Mouse (Mus musculus): ENCODE data around the gene Gm45062. TPM values are rescaled to one million over a fixed set of nuclear protein-coding genes. Genes with fewer than 3 reads are reported as not detected.

Gm45062 gene
- polyA plus RNA-seq, 1 experiment from 2014 or later = 2.3 TPM

DNA sequence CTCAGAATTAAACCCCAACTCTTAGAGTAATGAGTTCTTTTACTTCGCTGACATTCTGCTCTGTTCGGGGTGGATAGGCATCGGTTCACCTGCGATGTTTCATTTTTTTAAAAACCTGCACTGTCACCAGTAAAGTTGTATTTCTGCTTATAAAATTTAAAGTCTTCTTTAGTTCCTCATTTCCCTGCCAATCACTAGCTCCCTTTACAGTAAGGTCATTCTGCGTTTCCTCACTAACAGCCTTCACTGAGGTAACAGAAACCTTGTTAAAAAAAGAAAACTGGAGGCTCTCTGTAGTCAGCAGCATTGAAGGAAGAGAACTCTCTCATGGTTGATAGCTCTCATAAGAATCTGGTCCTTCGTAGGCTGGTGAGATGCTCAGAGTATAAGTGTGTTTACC, 80.2 kb downstream of the Gm45062 start:
- Histone ChIP-seq H3K9ac (ENCODE audit: low read depth, low read length) (no peak overlapping the region), H3K4me1 (ENCODE audit: control insufficient read depth, low read depth, low read length) (peaks cover 8% of the 10 kb centered on the region), H3K4me3 (ENCODE audit: low read depth, low read length) (no peak overlapping the region), H3K27me3 (ENCODE audit: control insufficient read depth, insufficient read depth, low read depth, low read length) (no peaks in the 10 kb centered on the region), H3K4me2 (ENCODE audit: low read depth, low read length) (no peak overlapping the region), H3K27ac (ENCODE audit: low read length) (no peak overlapping the region), H3K9me3 (replicated peaks; ENCODE audit: control insufficient read depth, low read length) (no peaks in the 10 kb centered on the region), H3K36me3 (ENCODE audit: control insufficient read depth, insufficient read depth) (no peaks in the 10 kb centered on the region)
- 60% methylated on average over 6 of the region's 6 CpGs for WGBS (ENCODE audit: insufficient replicate concordance)
- no peak for ATAC-seq (ENCODE audit: low read depth)

DNA sequence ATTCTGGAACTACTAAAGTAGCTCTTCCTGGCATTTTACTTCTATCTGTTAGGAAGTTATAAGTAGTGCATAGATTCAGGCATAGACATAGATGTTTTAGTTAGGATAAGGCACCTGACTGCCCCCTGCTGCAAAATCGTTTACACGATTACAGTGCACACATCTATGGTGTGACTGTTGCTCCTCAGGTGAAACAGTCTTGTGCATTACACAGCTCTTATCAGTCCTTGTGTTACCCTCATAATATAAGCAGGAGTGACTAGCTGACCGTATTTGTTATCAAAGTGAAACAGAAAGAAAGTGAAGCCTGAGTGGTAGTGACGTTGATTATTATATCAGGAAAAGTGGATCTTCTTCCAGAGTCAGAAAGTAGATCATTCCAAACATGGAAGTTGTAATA, 84.0 kb downstream of the Gm45062 start:
- H3K9me3 ChIP-seq (replicated peaks; ENCODE audit: control insufficient read depth, low read length) = no peaks in the 10 kb centered on the region
- H3K27me3 ChIP-seq (ENCODE audit: control insufficient read depth, insufficient read depth, low read depth, low read length) = no peaks in the 10 kb centered on the region
- H3K36me3 ChIP-seq (ENCODE audit: control insufficient read depth, insufficient read depth) = no peaks in the 10 kb centered on the region
- H3K4me1 ChIP-seq (ENCODE audit: control insufficient read depth, low read depth, low read length) = peaks cover 22% of the 10 kb centered on the region
- H3K4me2 ChIP-seq (ENCODE audit: low read depth, low read length) = peak overlapping the region; percentile 45
- H3K4me3 ChIP-seq (ENCODE audit: low read depth, low read length) = no peak overlapping the region
- WGBS (ENCODE audit: insufficient replicate concordance) = 30% methylated on average over 4 of the region's 4 CpGs
- H3K9ac ChIP-seq (ENCODE audit: low read depth, low read length) = no peak overlapping the region; the same call in none of the 2 replicates
- H3K27ac ChIP-seq (ENCODE audit: low read length) = no peak overlapping the region
- peak; percentile 50; the same call in 1 of the 2 replicates for ATAC-seq (ENCODE audit: low read depth)

DNA sequence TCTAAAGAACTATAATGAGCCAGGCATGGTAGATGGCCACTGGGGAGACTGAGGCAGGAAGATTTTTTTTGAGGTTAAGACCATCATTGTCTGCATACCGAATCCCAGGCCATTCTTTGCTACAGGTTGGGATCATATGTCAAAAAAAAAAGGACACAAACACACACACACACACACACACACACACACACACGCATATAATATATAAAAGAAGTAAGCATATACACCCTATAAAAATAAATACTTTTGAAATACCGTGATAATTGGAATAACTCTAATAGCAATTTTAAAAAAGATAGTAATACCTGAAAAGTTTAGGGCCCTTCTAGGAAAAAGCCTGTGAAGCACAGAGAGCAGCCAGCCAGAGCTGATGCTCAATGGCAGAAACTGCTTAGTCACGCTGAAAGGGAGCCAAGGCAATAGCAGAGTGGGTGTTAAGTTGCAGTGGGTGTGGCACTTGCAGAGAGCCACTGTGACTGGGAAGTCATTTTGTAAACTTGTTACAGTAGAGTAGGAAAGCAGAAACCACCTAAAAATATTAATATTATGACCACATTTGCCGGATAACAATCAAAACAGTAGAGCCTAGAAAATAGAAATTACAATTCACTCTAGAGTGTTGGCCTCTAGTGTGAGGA, 86.1 kb downstream of the Gm45062 start:
- 37% methylated on average over 5 of the region's 5 CpGs for WGBS (ENCODE audit: insufficient replicate concordance)
- Histone ChIP-seq H3K4me1 (ENCODE audit: control insufficient read depth, low read depth, low read length) (peaks cover 22% of the 10 kb centered on the region), H3K4me3 (ENCODE audit: low read depth, low read length) (no peak overlapping the region), H3K36me3 (ENCODE audit: control insufficient read depth, insufficient read depth) (no peaks in the 10 kb centered on the region), H3K9me3 (replicated peaks; ENCODE audit: control insufficient read depth, low read length) (no peaks in the 10 kb centered on the region), H3K27ac (ENCODE audit: low read length) (peak overlapping the region; percentile 24), H3K9ac (ENCODE audit: low read depth, low read length) (no peak overlapping the region), H3K27me3 (ENCODE audit: control insufficient read depth, insufficient read depth, low read depth, low read length) (no peaks in the 10 kb centered on the region), H3K4me2 (ENCODE audit: low read depth, low read length) (peak overlapping the region; percentile 36; the same call in 1 of the 2 replicates)
- ATAC-seq (ENCODE audit: low read depth) = peak; percentile 97

DNA sequence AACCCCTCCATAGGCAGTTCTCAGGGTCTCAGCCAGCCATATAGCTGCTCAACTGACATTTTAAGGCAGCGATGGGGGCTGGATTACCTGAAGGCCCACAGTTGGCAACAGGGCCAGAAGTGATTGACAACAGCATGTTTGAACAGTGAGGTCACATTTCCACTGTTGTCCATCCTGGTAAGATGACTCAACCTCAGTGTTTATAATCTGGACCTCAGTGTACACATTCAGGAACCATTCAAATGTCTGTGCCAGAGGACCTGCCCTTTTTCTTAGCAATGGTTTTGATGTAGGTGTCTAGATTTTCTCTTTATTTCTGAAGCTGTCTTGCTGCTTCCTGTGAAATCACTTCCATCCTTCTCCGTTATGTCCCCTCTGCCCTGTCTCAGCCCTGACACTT, 87.9 kb downstream of the Gm45062 start:
- no peaks in the 10 kb centered on the region for H3K36me3 ChIP-seq (ENCODE audit: control insufficient read depth, insufficient read depth)
- no peak overlapping the region for H3K4me2 ChIP-seq (ENCODE audit: low read depth, low read length)
- WGBS (ENCODE audit: insufficient replicate concordance) = 83% methylated on average over 2 of the region's 2 CpGs
- H3K4me3 ChIP-seq (ENCODE audit: low read depth, low read length) = no peak overlapping the region
- 0 out of 2 replicates have a peak overlapping the region, but pooled peaks have one; percentile 17 for H3K27ac ChIP-seq (ENCODE audit: low read length)
- H3K9ac ChIP-seq (ENCODE audit: low read depth, low read length) = no peak overlapping the region
- H3K4me1 ChIP-seq (ENCODE audit: control insufficient read depth, low read depth, low read length) = peaks cover 22% of the 10 kb centered on the region
- H3K9me3 ChIP-seq (replicated peaks; ENCODE audit: control insufficient read depth, low read length) = no peaks in the 10 kb centered on the region
- ATAC-seq (ENCODE audit: low read depth) = peak; percentile 40
- no peaks in the 10 kb centered on the region for H3K27me3 ChIP-seq (ENCODE audit: control insufficient read depth, insufficient read depth, low read depth, low read length)

DNA sequence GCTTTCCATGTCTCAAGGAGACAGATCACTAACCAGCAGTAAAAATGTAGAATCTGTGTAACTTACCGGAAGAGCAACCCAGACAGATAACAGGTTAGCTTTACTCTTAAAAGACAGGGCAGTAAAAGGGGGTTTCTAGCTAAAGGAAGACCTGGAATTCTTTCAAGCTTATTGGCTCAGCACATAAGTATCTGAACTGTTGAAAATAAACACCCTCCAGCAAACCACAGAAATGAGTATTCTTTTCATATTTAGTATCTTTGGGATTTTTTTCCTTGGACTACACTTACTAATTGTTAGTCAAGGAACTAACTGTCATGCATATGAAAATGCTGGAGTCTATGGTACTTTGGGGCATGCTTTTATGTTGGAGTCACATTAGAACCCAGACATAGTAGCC, 89.1 kb downstream of the Gm45062 start:
- no peaks in the 10 kb centered on the region for H3K36me3 ChIP-seq (ENCODE audit: control insufficient read depth, insufficient read depth)

DNA sequence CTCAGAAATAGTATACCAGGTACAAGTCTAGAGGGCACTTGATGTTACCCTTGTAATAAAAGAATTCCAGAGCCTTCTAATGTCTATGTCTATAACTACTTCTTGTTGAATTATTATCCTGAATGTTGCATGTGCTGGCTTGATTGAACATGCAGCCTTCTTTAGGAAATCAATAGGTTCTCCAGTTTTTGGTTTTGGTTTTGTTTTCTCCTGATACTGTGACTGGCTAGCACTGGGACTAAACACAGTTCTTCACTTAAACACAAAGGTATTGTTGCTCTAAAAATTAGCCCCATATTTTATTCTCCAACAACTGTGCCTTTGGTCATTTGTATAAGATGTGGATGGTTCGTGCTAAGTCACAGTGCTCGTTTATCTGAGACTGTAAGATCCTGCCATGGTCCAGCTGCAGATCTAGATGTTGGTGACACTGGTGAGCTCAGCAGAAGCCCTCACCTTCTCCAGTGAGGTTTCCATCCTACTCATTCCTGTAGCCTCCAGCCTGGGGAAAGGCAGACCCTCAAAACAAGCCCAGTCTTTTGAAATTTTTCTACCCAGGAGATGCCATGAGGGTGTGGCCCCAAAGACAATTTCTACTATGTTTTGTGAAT, 89.9 kb downstream of the Gm45062 start:
- no peak overlapping the region for H3K4me3 ChIP-seq (ENCODE audit: low read depth, low read length)

More for the DNA sequence above, 89.1 kb downstream of the Gm45062 start:
- H3K27me3 ChIP-seq (ENCODE audit: control insufficient read depth, insufficient read depth, low read depth, low read length) = no peaks in the 10 kb centered on the region
- peaks cover 18% of the 10 kb centered on the region for H3K4me1 ChIP-seq (ENCODE audit: control insufficient read depth, low read depth, low read length)
- ATAC-seq (ENCODE audit: low read depth) = no peak
- no peak overlapping the region for H3K27ac ChIP-seq (ENCODE audit: low read length)
- H3K9ac ChIP-seq (ENCODE audit: low read depth, low read length) = no peak overlapping the region
- 81% methylated on average over 1 of the region's 1 CpGs for WGBS (ENCODE audit: insufficient replicate concordance)
- no peak overlapping the region for H3K4me2 ChIP-seq (ENCODE audit: low read depth, low read length)
- H3K9me3 ChIP-seq (replicated peaks; ENCODE audit: control insufficient read depth, low read length) = no peaks in the 10 kb centered on the region
- H3K4me3 ChIP-seq (ENCODE audit: low read depth, low read length) = no peak overlapping the region

DNA sequence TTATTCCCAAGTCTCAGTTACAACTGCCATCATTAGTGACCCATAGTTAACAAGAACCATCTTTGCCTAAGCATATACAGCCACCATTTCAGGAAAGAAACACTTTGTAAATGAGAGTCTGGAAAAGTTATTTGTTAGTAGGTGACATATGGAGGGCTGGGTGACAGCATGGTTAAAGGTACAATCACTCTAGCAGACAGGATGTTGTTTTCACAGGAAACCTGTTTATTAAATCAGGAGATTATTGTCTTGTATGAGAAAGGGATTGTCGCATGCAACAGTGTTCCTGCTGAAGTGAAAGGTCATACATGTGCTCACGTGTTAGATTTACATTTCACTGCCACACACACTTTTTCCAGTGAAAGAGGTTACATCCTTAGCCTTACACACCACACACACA, 92.3 kb downstream of the Gm45062 start:
- no peak for ATAC-seq (ENCODE audit: low read depth)
- WGBS (ENCODE audit: insufficient replicate concordance) = 80% methylated on average over 2 of the region's 2 CpGs

More for the DNA sequence above, 89.9 kb downstream of the Gm45062 start:
- no peaks in the 10 kb centered on the region for H3K27me3 ChIP-seq (ENCODE audit: control insufficient read depth, insufficient read depth, low read depth, low read length)
- peak; percentile 53 for ATAC-seq (ENCODE audit: low read depth)
- H3K9ac ChIP-seq (ENCODE audit: low read depth, low read length) = no peak overlapping the region
- no peaks in the 10 kb centered on the region for H3K36me3 ChIP-seq (ENCODE audit: control insufficient read depth, insufficient read depth)
- H3K4me1 ChIP-seq (ENCODE audit: control insufficient read depth, low read depth, low read length) = peaks cover 14% of the 10 kb centered on the region
- H3K27ac ChIP-seq (ENCODE audit: low read length) = no peak overlapping the region
- H3K4me2 ChIP-seq (ENCODE audit: low read depth, low read length) = no peak overlapping the region
- H3K9me3 ChIP-seq (replicated peaks; ENCODE audit: control insufficient read depth, low read length) = no peaks in the 10 kb centered on the region
- WGBS (ENCODE audit: insufficient replicate concordance) = 50% methylated on average over 2 of the region's 2 CpGs

DNA sequence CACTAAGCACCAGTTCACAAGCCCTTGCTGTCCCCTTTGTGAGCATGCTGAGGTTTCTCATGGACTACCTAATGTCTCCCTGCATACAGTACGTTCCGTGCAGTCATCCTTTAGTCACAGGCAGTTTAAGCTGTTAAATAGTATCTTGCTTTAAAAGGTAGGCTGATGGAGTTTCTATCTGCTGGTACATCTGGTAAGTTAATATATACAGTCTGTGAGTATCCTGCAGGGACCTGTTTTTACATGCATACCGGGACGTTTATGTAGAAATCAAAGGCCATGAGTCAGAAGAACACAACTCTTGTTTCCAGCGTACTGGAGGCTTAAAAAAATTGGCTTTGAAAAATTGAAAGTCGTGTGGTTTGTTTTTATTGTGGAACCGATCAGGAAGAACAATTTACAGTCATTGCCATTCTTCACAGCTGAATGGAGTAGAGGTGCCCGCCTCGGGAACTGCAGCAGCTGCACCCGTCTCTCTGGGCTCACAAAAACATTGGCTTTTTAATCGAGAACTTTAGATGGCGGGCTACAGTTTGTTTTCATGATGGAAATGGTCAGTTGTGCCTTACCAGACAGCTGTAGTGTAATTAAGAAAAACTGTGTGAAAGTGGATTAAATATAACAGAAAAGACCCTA, 93.4 kb downstream of the Gm45062 start:
- no peak overlapping the region for H3K9ac ChIP-seq (ENCODE audit: low read depth, low read length)
- H3K27me3 ChIP-seq (ENCODE audit: control insufficient read depth, insufficient read depth, low read depth, low read length) = no peaks in the 10 kb centered on the region
- H3K4me1 ChIP-seq (ENCODE audit: control insufficient read depth, low read depth, low read length) = no peaks in the 10 kb centered on the region; the same call in 1 of the 2 replicates
- no peak for ATAC-seq (ENCODE audit: low read depth)
- no peaks in the 10 kb centered on the region for H3K9me3 ChIP-seq (replicated peaks; ENCODE audit: control insufficient read depth, low read length)
- H3K36me3 ChIP-seq (ENCODE audit: control insufficient read depth, insufficient read depth) = no peaks in the 10 kb centered on the region
- 71% methylated on average over 12 of the region's 12 CpGs for whole genome bisulfite sequencing (ENCODE audit: insufficient replicate concordance)
- no peak overlapping the region for H3K27ac ChIP-seq (ENCODE audit: low read length)
- no peak overlapping the region for H3K4me3 ChIP-seq (ENCODE audit: low read depth, low read length)
- no peak overlapping the region for H3K4me2 ChIP-seq (ENCODE audit: low read depth, low read length)

More for the DNA sequence above, 92.3 kb downstream of the Gm45062 start:
- H3K27me3 ChIP-seq (ENCODE audit: control insufficient read depth, insufficient read depth, low read depth, low read length) = no peaks in the 10 kb centered on the region
- H3K9me3 ChIP-seq (replicated peaks; ENCODE audit: control insufficient read depth, low read length) = no peaks in the 10 kb centered on the region
- no peaks in the 10 kb centered on the region for H3K36me3 ChIP-seq (ENCODE audit: control insufficient read depth, insufficient read depth)
- H3K4me2 ChIP-seq (ENCODE audit: low read depth, low read length) = no peak overlapping the region
- no peak overlapping the region for H3K9ac ChIP-seq (ENCODE audit: low read depth, low read length)
- H3K4me3 ChIP-seq (ENCODE audit: low read depth, low read length) = no peak overlapping the region
- H3K4me1 ChIP-seq (ENCODE audit: control insufficient read depth, low read depth, low read length) = peaks cover 4% of the 10 kb centered on the region; the same call in 1 of the 2 replicates
- no peak overlapping the region for H3K27ac ChIP-seq (ENCODE audit: low read length)

DNA sequence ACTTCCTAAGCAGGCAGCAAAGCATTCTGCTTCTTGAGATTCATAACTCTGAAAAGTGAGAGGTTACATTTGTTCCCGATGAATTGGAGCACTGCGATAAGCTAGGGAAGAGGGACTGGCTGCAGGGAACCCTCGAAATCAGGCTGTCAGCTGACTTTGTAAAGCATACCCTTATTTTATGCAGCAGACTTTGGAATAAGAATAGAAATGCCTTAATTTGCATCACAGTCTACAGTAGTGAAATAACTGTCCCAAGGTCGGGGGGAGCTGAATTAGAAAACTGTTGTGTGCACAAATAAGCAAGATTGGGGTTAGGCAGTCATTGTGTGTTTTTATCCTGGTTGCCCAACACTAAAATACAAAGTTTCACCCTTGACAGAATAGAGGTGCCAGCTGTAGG, 94.2 kb downstream of the Gm45062 start:
- Histone ChIP-seq H3K9ac (ENCODE audit: low read depth, low read length) (no peak overlapping the region), H3K9me3 (replicated peaks; ENCODE audit: control insufficient read depth, low read length) (no peaks in the 10 kb centered on the region), H3K4me1 (ENCODE audit: control insufficient read depth, low read depth, low read length) (no peaks in the 10 kb centered on the region; the same call in 1 of the 2 replicates), H3K4me2 (ENCODE audit: low read depth, low read length) (no peak overlapping the region), H3K4me3 (ENCODE audit: low read depth, low read length) (no peak overlapping the region), H3K27me3 (ENCODE audit: control insufficient read depth, insufficient read depth, low read depth, low read length) (no peaks in the 10 kb centered on the region), H3K27ac (ENCODE audit: low read length) (no peak overlapping the region), H3K36me3 (ENCODE audit: control insufficient read depth, insufficient read depth) (no peaks in the 10 kb centered on the region)
- no peak for ATAC-seq (ENCODE audit: low read depth)
- 72% methylated on average over 4 of the region's 4 CpGs for WGBS (ENCODE audit: insufficient replicate concordance)

Measured in liver, embryonic 16.5 days (tissue).